Mouse (Mus musculus): Measurements from ENCODE around the gene Nlrc5.

The Nlrc5 gene

GRCm38 (mm10) chr8:94524554-94524953 is 90.4 kb downstream of the Nlrc5 start:
- DNase-seq (ENCODE audit: inconsistent age in 2 of 2, low spot score in 1 of 2) = no peak

GRCm38 (mm10) chr8:94527178-94527577 is 93.0 kb downstream of the Nlrc5 start:
- DNase-seq (ENCODE audit: inconsistent age in 2 of 2, low spot score in 1 of 2) = no peak

- peak; percentile 81 to 88 for DNase-seq (ENCODE audit: inconsistent age in 2 of 2, low spot score in 1 of 2)
Observed at GRCm38 (mm10) chr8:94528245-94528644, 94.1 kb downstream of the Nlrc5 start.

GRCm38 (mm10) chr8:94529875-94530274 is 95.7 kb downstream of the Nlrc5 start:
- no peak for DNase-seq (ENCODE audit: inconsistent age in 2 of 2, low spot score in 1 of 2)

GRCm38 (mm10) chr8:94530643-94531042 is 96.5 kb downstream of the Nlrc5 start:
- no peak for DNase-seq (ENCODE audit: inconsistent age in 2 of 2, low spot score in 1 of 2)

- peak; percentile 62 to 78 for DNase-seq (ENCODE audit: inconsistent age in 2 of 2, low spot score in 1 of 2)
Observed at GRCm38 (mm10) chr8:94532000-94532399, 97.8 kb downstream of the Nlrc5 start.

- no peak for DNase-seq (ENCODE audit: inconsistent age in 2 of 2, low spot score in 1 of 2)
Observed at GRCm38 (mm10) chr8:94532525-94532872, 98.3 kb downstream of the Nlrc5 start.

- peak; percentile 88 to 93 for DNase-seq (ENCODE audit: inconsistent age in 2 of 2, low spot score in 1 of 2)
Observed at GRCm38 (mm10) chr8:94532873-94533671, 98.9 kb downstream of the Nlrc5 start, which contains the start of gene Cpne2. Gene Cpne2, plus strand, starts transcription at chr8:94532990.

- no peak for DNase-seq (ENCODE audit: inconsistent age in 2 of 2, low spot score in 1 of 2)
Observed at GRCm38 (mm10) chr8:94534612-94535011, 100.5 kb downstream of the Nlrc5 start.

- DNase-seq (ENCODE audit: inconsistent age in 2 of 2, low spot score in 1 of 2) = no peak
Observed at GRCm38 (mm10) chr8:94535631-94536030, 101.5 kb downstream of the Nlrc5 start.

GRCm38 (mm10) chr8:94537456-94537855 is 103.3 kb downstream of the Nlrc5 start:
- DNase-seq (ENCODE audit: inconsistent age in 2 of 2, low spot score in 1 of 2) = no peak

GRCm38 (mm10) chr8:94540025-94540424 is 105.9 kb downstream of the Nlrc5 start:
- DNase-seq (ENCODE audit: inconsistent age in 2 of 2, low spot score in 1 of 2) = no peak

GRCm38 (mm10) chr8:94540889-94541795 is 107.0 kb downstream of the Nlrc5 start:
- DNase-seq (ENCODE audit: inconsistent age in 2 of 2, low spot score in 1 of 2) = no peak

GRCm38 (mm10) chr8:94543981-94544380 is 109.8 kb downstream of the Nlrc5 start:
- no peak for DNase-seq (ENCODE audit: inconsistent age in 2 of 2, low spot score in 1 of 2)

GRCm38 (mm10) chr8:94549041-94549440 is 114.9 kb downstream of the Nlrc5 start:
- DNase-seq (ENCODE audit: inconsistent age in 2 of 2, low spot score in 1 of 2) = no peak

GRCm38 (mm10) chr8:94549482-94549881 is 115.3 kb downstream of the Nlrc5 start:
- DNase-seq (ENCODE audit: inconsistent age in 2 of 2, low spot score in 1 of 2) = no peak

- DNase-seq (ENCODE audit: inconsistent age in 2 of 2, low spot score in 1 of 2) = peak; percentile 37 to 74
Observed at GRCm38 (mm10) chr8:94549998-94550397, 115.8 kb downstream of the Nlrc5 start.

- no peak for DNase-seq (ENCODE audit: inconsistent age in 2 of 2, low spot score in 1 of 2)
Observed at GRCm38 (mm10) chr8:94551471-94552422, 117.6 kb downstream of the Nlrc5 start.

- no peak for DNase-seq (ENCODE audit: inconsistent age in 2 of 2, low spot score in 1 of 2)
Observed at GRCm38 (mm10) chr8:94552696-94553095, 118.5 kb downstream of the Nlrc5 start.

- DNase-seq (ENCODE audit: inconsistent age in 2 of 2, low spot score in 1 of 2) = peak; percentile 82 to 90
Observed at GRCm38 (mm10) chr8:94557281-94557680, 123.1 kb downstream of the Nlrc5 start.

- DNase-seq (ENCODE audit: inconsistent age in 2 of 2, low spot score in 1 of 2) = no peak
Observed at GRCm38 (mm10) chr8:94561256-94561655, 127.1 kb downstream of the Nlrc5 start.

Data from adrenal gland, adult (tissue).